Mouse (Mus musculus) testis, adult 2 months (tissue): ENCODE results near the gene Tyw1.

Experiments used
- CTCF ChIP-seq: fragments of 200-500 bp; IDR thresholded peaks from 2 replicates; pipeline ENCODE4 v1.5.1; 2012; ENCODE audit warnings: low read depth, mild to moderate bottlenecking, inconsistent platforms, low read length, moderate library complexity; ENCODE audit not compliant: control insufficient read depth, insufficient read depth, insufficient replicate concordance
- POLR2A ChIP-seq: fragments of 200-500 bp; IDR thresholded peaks from 2 replicates; pipeline ENCODE4 v1.6.1; 2012; ENCODE audit warnings: low read depth, mild to moderate bottlenecking, inconsistent platforms, low read length, moderate library complexity; ENCODE audit not compliant: control insufficient read depth

DNA sequence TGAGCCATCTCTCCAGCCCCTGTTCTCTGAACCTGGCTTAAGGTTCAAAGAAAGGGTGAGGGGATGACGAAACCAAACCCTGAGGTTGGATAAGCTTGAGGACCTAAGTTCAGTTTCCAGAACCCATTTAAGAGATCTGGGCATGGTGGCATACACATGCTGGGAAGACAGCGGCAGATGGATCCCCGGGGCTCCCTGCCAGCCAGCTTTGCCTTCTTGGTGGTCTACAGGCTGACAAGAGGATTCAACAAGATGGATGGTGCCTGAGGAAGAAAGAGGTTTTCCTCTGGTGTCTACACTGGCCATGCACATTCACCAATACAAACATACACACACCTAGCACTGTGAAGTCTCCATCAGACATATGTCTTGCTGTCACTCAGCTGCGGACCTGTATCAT lies 37.6 kb downstream of the Tyw1 start:
- TF ChIP-seq CTCF = no peak
- TF ChIP-seq POLR2A = no peak
